Mouse (Mus musculus): ENCODE measurements around the gene Pdcd6ip. TPM values are rescaled to one million over a fixed set of nuclear protein-coding genes. Genes with fewer than 3 reads are reported as not detected.

Pdcd6ip gene
- polyA plus RNA-seq, 1 experiment from 2014 or later, result 66.7 TPM

- Histone ChIP-seq H3K4me1 (replicated peaks; ENCODE audit: control insufficient read depth, insufficient read depth, low read length) (no peaks in the 10 kb centered on the region), H3K27ac (ENCODE audit: low read depth, low read length) (no peak overlapping the region), H3K4me3 (ENCODE audit: low read depth, low read length) (no peak overlapping the region), H3K9me3 (ENCODE audit: control insufficient read depth, low read length) (no peaks in the 10 kb centered on the region), H3K4me2 (ENCODE audit: low read depth, low read length, severe bottlenecking) (no peak overlapping the region), H3K27me3 (ENCODE audit: control insufficient read depth, insufficient read depth, low read length) (no peaks in the 10 kb centered on the region), H3K9ac (ENCODE audit: low read length) (no peak overlapping the region), H3K36me3 (ENCODE audit: control insufficient read depth, insufficient read depth, low read length) (no peaks in the 10 kb centered on the region)
- WGBS, result 92% methylated on average over 10 of the region's 10 CpGs
- ATAC-seq (replicated peaks; ENCODE audit: low FRiP score), result no peak
- no peak for DNase-seq (ENCODE audit: low spot score)
Measured at GRCm38 (mm10) chr9:113626730-113627129, 81.3 kb downstream of the Pdcd6ip start.

- Histone ChIP-seq H3K27me3 (ENCODE audit: control insufficient read depth, insufficient read depth, low read length) (no peaks in the 10 kb centered on the region), H3K4me3 (ENCODE audit: low read depth, low read length) (no peak overlapping the region), H3K4me2 (ENCODE audit: low read depth, low read length, severe bottlenecking) (no peak overlapping the region), H3K9ac (ENCODE audit: low read length) (no peak overlapping the region), H3K4me1 (replicated peaks; ENCODE audit: control insufficient read depth, insufficient read depth, low read length) (no peaks in the 10 kb centered on the region), H3K9me3 (ENCODE audit: control insufficient read depth, low read length) (no peaks in the 10 kb centered on the region), H3K27ac (ENCODE audit: low read depth, low read length) (no peak overlapping the region), H3K36me3 (ENCODE audit: control insufficient read depth, insufficient read depth, low read length) (no peaks in the 10 kb centered on the region)
- WGBS, result 53% methylated on average over 6 of the region's 6 CpGs
- ATAC-seq (replicated peaks; ENCODE audit: low FRiP score) (no peak), DNase-seq (ENCODE audit: low spot score) (no peak)
Measured at GRCm38 (mm10) chr9:113624086-113624485, 84.0 kb downstream of the Pdcd6ip start.

- Histone ChIP-seq H3K9ac (ENCODE audit: low read length) (no peak overlapping the region), H3K27ac (ENCODE audit: low read depth, low read length) (no peak overlapping the region), H3K9me3 (ENCODE audit: control insufficient read depth, low read length) (no peaks in the 10 kb centered on the region), H3K4me1 (replicated peaks; ENCODE audit: control insufficient read depth, insufficient read depth, low read length) (no peaks in the 10 kb centered on the region), H3K4me2 (ENCODE audit: low read depth, low read length, severe bottlenecking) (no peak overlapping the region), H3K4me3 (ENCODE audit: low read depth, low read length) (no peak overlapping the region), H3K27me3 (ENCODE audit: control insufficient read depth, insufficient read depth, low read length) (no peaks in the 10 kb centered on the region), H3K36me3 (ENCODE audit: control insufficient read depth, insufficient read depth, low read length) (no peaks in the 10 kb centered on the region)
- DNase-seq (ENCODE audit: low spot score), result no peak
- 90% methylated on average over 6 of the region's 6 CpGs for WGBS
- no peak for ATAC-seq (replicated peaks; ENCODE audit: low FRiP score)
Measured at GRCm38 (mm10) chr9:113617081-113617480, 91.0 kb downstream of the Pdcd6ip start.

GRCm38 (mm10) chr9:113610776-113611175 is 97.3 kb downstream of the Pdcd6ip start:
- H3K4me1 ChIP-seq (replicated peaks; ENCODE audit: control insufficient read depth, insufficient read depth, low read length), result peaks cover 2% of the 10 kb centered on the region; the same call in 1 of the 2 replicates
- H3K36me3 ChIP-seq (ENCODE audit: control insufficient read depth, insufficient read depth, low read length), result no peaks in the 10 kb centered on the region
- no peak overlapping the region for H3K4me2 ChIP-seq (ENCODE audit: low read depth, low read length, severe bottlenecking)
- no peak overlapping the region for H3K9ac ChIP-seq (ENCODE audit: low read length)
- no peaks in the 10 kb centered on the region for H3K27me3 ChIP-seq (ENCODE audit: control insufficient read depth, insufficient read depth, low read length)
- H3K9me3 ChIP-seq (ENCODE audit: control insufficient read depth, low read length), result no peaks in the 10 kb centered on the region
- no peak overlapping the region for H3K4me3 ChIP-seq (ENCODE audit: low read depth, low read length)
- ATAC-seq (replicated peaks; ENCODE audit: low FRiP score) (no peak), DNase-seq (ENCODE audit: low spot score) (no peak)
- H3K27ac ChIP-seq (ENCODE audit: low read depth, low read length), result no peak overlapping the region
- 72% methylated on average over 7 of the region's 7 CpGs for WGBS

- ATAC-seq (replicated peaks; ENCODE audit: low FRiP score), result no peak
- Histone ChIP-seq H3K4me2 (ENCODE audit: low read depth, low read length, severe bottlenecking) (no peak overlapping the region), H3K36me3 (ENCODE audit: control insufficient read depth, insufficient read depth, low read length) (no peaks in the 10 kb centered on the region), H3K4me1 (replicated peaks; ENCODE audit: control insufficient read depth, insufficient read depth, low read length) (peaks cover 2% of the 10 kb centered on the region; the same call in 1 of the 2 replicates), H3K27me3 (ENCODE audit: control insufficient read depth, insufficient read depth, low read length) (no peaks in the 10 kb centered on the region), H3K27ac (ENCODE audit: low read depth, low read length) (no peak overlapping the region), H3K9ac (ENCODE audit: low read length) (no peak overlapping the region), H3K9me3 (ENCODE audit: control insufficient read depth, low read length) (no peaks in the 10 kb centered on the region), H3K4me3 (ENCODE audit: low read depth, low read length) (no peak overlapping the region)
- DNase-seq (ENCODE audit: low spot score), result no peak
Measured at GRCm38 (mm10) chr9:113602140-113602539, 105.9 kb downstream of the Pdcd6ip start.

Other genes with a start within 250 kb of the Pdcd6ip start
- gene Clasp2, start 33.2 kb upstream of the Pdcd6ip start, polyA plus RNA-seq (2014; fragmentation: Nextera tagmentation; extraction: Ambion mirVana), result 53.7 and 59.2 TPM in 2 replicates
- 51.7 and 52.5 TPM in 2 replicates for gene Ubp1, start 222.7 kb upstream of the Pdcd6ip start, polyA plus RNA-seq (2014; fragmentation: Nextera tagmentation; extraction: Ambion mirVana)

Measured in forebrain, embryonic 11.5 days (tissue).